Mouse (Mus musculus) layer of hippocampus, adult 18-20 months (tissue): ENCODE measurements around the gene Tns1. TPM values are rescaled to one million over a fixed set of nuclear protein-coding genes. Genes with fewer than 3 reads are reported as not detected.

Experiments
- DNase-seq, 2 experiments: peaks; one replicate each; pipeline ENCODE4 v3.0.0; 2022; ENCODE audit warnings: low spot score in 2 of 2
- total RNA-seq, 2 experiments: library from RNA; stranded (reverse); gene quantifications; 2 replicates each; pipeline ENCODE4 v1.2.3; 2021

The Tns1 gene
- total RNA-seq, 2 experiments from 2014 or later = 37.0 to 39.6 TPM

GRCm38 (mm10) chr1:74016618-74017017 is 107.6 kb downstream of the Tns1 start:
- no peak for DNase-seq

GRCm38 (mm10) chr1:74015513-74016234 is 108.6 kb downstream of the Tns1 start:
- no peak for DNase-seq

- peak in 1 of 2 experiments; percentile 33 for DNase-seq
Observed at GRCm38 (mm10) chr1:74014538-74015327, 109.5 kb downstream of the Tns1 start.

GRCm38 (mm10) chr1:74013296-74014031 is 110.8 kb downstream of the Tns1 start:
- no peak for DNase-seq

- no peak for DNase-seq
Observed at GRCm38 (mm10) chr1:74012706-74013105, 111.5 kb downstream of the Tns1 start.

GRCm38 (mm10) chr1:74009495-74009894 is 114.8 kb downstream of the Tns1 start:
- DNase-seq = no peak

- no peak for DNase-seq
Observed at GRCm38 (mm10) chr1:74008966-74009365, 115.3 kb downstream of the Tns1 start.

- no peak for DNase-seq
Observed at GRCm38 (mm10) chr1:74008498-74008897, 115.8 kb downstream of the Tns1 start.

GRCm38 (mm10) chr1:74007398-74008050 is 116.7 kb downstream of the Tns1 start:
- DNase-seq = no peak

GRCm38 (mm10) chr1:74005020-74005419 is 119.2 kb downstream of the Tns1 start:
- DNase-seq = no peak

GRCm38 (mm10) chr1:74003723-74004122 is 120.5 kb downstream of the Tns1 start:
- no peak for DNase-seq

GRCm38 (mm10) chr1:74001449-74001820 is 122.8 kb downstream of the Tns1 start:
- DNase-seq = no peak

GRCm38 (mm10) chr1:74000810-74001448 is 123.3 kb downstream of the Tns1 start:
- no peak for DNase-seq

GRCm38 (mm10) chr1:74000191-74000651 is 124.0 kb downstream of the Tns1 start:
- no peak for DNase-seq

GRCm38 (mm10) chr1:73999533-73999932 is 124.7 kb downstream of the Tns1 start:
- DNase-seq = no peak

GRCm38 (mm10) chr1:73998925-73999375 is 125.3 kb downstream of the Tns1 start:
- no peak for DNase-seq

GRCm38 (mm10) chr1:73998131-73998865 is 126.0 kb downstream of the Tns1 start:
- DNase-seq = no peak

GRCm38 (mm10) chr1:73997341-73997740 is 126.9 kb downstream of the Tns1 start:
- no peak for DNase-seq

- DNase-seq = no peak
Observed at GRCm38 (mm10) chr1:73996650-73997049, 127.6 kb downstream of the Tns1 start.

GRCm38 (mm10) chr1:73996209-73996608 is 128.0 kb downstream of the Tns1 start:
- DNase-seq = peak; percentile 19 to 57
